Mouse (Mus musculus): ENCODE measurements around the gene Stk39. TPM values are rescaled to one million over a fixed set of nuclear protein-coding genes. Genes with fewer than 3 reads are reported as not detected.

Gene Stk39
- 27.7 and 28.2 TPM in 2 replicates for polyA plus RNA-seq (2015; fragmentation: Nextera tagmentation; extraction: Ambion mirVana)

- peak; percentile 90 for ATAC-seq
These were observed at the start of gene Stk39 for GRCm38 (mm10) chr2:68471759-68472550. Gene Stk39, minus strand, starts transcription at chr2:68472268.

GRCm38 (mm10) chr2:68515409-68515808, 43.3 kb upstream of the Stk39 start:
- Histone ChIP-seq H3K4me3 (no peak overlapping the region), H3K9ac (no peak overlapping the region), H3K27me3 (no peaks in the 10 kb centered on the region), H3K4me2 (no peak overlapping the region), H3K9me3 (replicated peaks) (no peaks in the 10 kb centered on the region), H3K4me1 (no peaks in the 10 kb centered on the region), H3K27ac (no peak overlapping the region), H3K36me3 (ENCODE audit: poor library complexity, severe bottlenecking) (no peaks in the 10 kb centered on the region)
- WGBS: 71% methylated on average over 2 of the region's 2 CpGs
- peak; percentile 66; the same call in 1 of the 2 replicates for ATAC-seq

More at GRCm38 (mm10) chr2:68471759-68472550, at the start of gene Stk39:
- Histone ChIP-seq H3K9me3 (replicated peaks) (no peaks in the 10 kb centered on the region), H3K27me3 (no peaks in the 10 kb centered on the region), H3K4me2 (peak within 1 kb of the TSS; percentile 84), H3K9ac (peak within 1 kb of the TSS; percentile 94), H3K36me3 (ENCODE audit: poor library complexity, severe bottlenecking) (no peaks in the 10 kb centered on the region), H3K4me1 (peaks cover 32% of the 10 kb centered on the region), H3K27ac (peak within 1 kb of the TSS; percentile 91), H3K4me3 (peak within 1 kb of the TSS; percentile 94)
- WGBS: 1% methylated on average over 27 of the region's 99 CpGs

- Histone ChIP-seq H3K36me3 (ENCODE audit: poor library complexity, severe bottlenecking) (no peaks in the 10 kb centered on the region), H3K27ac (no peak overlapping the region), H3K27me3 (no peaks in the 10 kb centered on the region), H3K9me3 (replicated peaks) (no peaks in the 10 kb centered on the region), H3K4me3 (no peak overlapping the region), H3K4me2 (no peak overlapping the region), H3K9ac (no peak overlapping the region), H3K4me1 (peaks cover 7% of the 10 kb centered on the region)
- peak; percentile 33; the same call in 1 of the 2 replicates for ATAC-seq
- 62% methylated on average over 2 of the region's 2 CpGs for WGBS
These were observed 31.1 kb upstream of the Stk39 start for GRCm38 (mm10) chr2:68503202-68503601.

- H3K4me1 ChIP-seq: peaks cover 7% of the 10 kb centered on the region
- no peak overlapping the region for H3K27ac ChIP-seq
- H3K9me3 ChIP-seq (replicated peaks): no peaks in the 10 kb centered on the region
- H3K27me3 ChIP-seq: no peaks in the 10 kb centered on the region
- H3K9ac ChIP-seq: no peak overlapping the region
- H3K4me3 ChIP-seq: no peak overlapping the region
- H3K4me2 ChIP-seq: no peak overlapping the region
- peak; percentile 66 for ATAC-seq
- no peaks in the 10 kb centered on the region for H3K36me3 ChIP-seq (ENCODE audit: poor library complexity, severe bottlenecking)
- WGBS: 48% methylated on average over 4 of the region's 4 CpGs
These were observed 30.7 kb upstream of the Stk39 start for GRCm38 (mm10) chr2:68502734-68503133.

- Histone ChIP-seq H3K4me1 (peaks cover 7% of the 10 kb centered on the region), H3K4me3 (no peak overlapping the region), H3K9ac (no peak overlapping the region), H3K9me3 (replicated peaks) (no peaks in the 10 kb centered on the region), H3K27me3 (no peaks in the 10 kb centered on the region), H3K4me2 (no peak overlapping the region), H3K36me3 (ENCODE audit: poor library complexity, severe bottlenecking) (no peaks in the 10 kb centered on the region), H3K27ac (no peak overlapping the region)
- ATAC-seq: no peak
- 30% methylated on average over 2 of the region's 2 CpGs for WGBS
These were observed 30.2 kb upstream of the Stk39 start for GRCm38 (mm10) chr2:68502236-68502635.

- no peak; the same call in 1 of the 2 replicates for ATAC-seq
- no peaks in the 10 kb centered on the region for H3K27me3 ChIP-seq
- H3K27ac ChIP-seq: no peak overlapping the region
- H3K4me1 ChIP-seq: no peaks in the 10 kb centered on the region
- H3K9ac ChIP-seq: no peak overlapping the region
- H3K4me2 ChIP-seq: no peak overlapping the region
- 59% methylated on average over 4 of the region's 4 CpGs for WGBS
- no peaks in the 10 kb centered on the region for H3K36me3 ChIP-seq (ENCODE audit: poor library complexity, severe bottlenecking)
- no peak overlapping the region for H3K4me3 ChIP-seq
- H3K9me3 ChIP-seq (replicated peaks): no peaks in the 10 kb centered on the region
These were observed 14.2 kb upstream of the Stk39 start for GRCm38 (mm10) chr2:68486275-68486674.

- Histone ChIP-seq H3K27ac (no peak overlapping the region), H3K9me3 (replicated peaks) (no peaks in the 10 kb centered on the region), H3K4me3 (no peak overlapping the region), H3K36me3 (ENCODE audit: poor library complexity, severe bottlenecking) (no peaks in the 10 kb centered on the region), H3K4me1 (no peaks in the 10 kb centered on the region), H3K9ac (no peak overlapping the region), H3K27me3 (no peaks in the 10 kb centered on the region), H3K4me2 (no peak overlapping the region)
- WGBS: 55% methylated on average over 4 of the region's 4 CpGs
- no peak for ATAC-seq
These were observed 13.1 kb upstream of the Stk39 start for GRCm38 (mm10) chr2:68485141-68485540.

GRCm38 (mm10) chr2:68482896-68483295, 10.8 kb upstream of the Stk39 start:
- Histone ChIP-seq H3K27ac (no peak overlapping the region), H3K4me1 (no peaks in the 10 kb centered on the region), H3K36me3 (ENCODE audit: poor library complexity, severe bottlenecking) (no peaks in the 10 kb centered on the region), H3K4me2 (no peak overlapping the region), H3K9me3 (replicated peaks) (no peaks in the 10 kb centered on the region), H3K4me3 (no peak overlapping the region), H3K27me3 (no peaks in the 10 kb centered on the region), H3K9ac (no peak overlapping the region)
- ATAC-seq: no peak
- WGBS: 90% methylated on average over 5 of the region's 5 CpGs

- Histone ChIP-seq H3K9ac (no peak overlapping the region), H3K36me3 (ENCODE audit: poor library complexity, severe bottlenecking) (no peaks in the 10 kb centered on the region), H3K4me3 (no peak overlapping the region), H3K4me1 (no peaks in the 10 kb centered on the region), H3K9me3 (replicated peaks) (no peaks in the 10 kb centered on the region), H3K4me2 (no peak overlapping the region), H3K27me3 (no peaks in the 10 kb centered on the region), H3K27ac (no peak overlapping the region)
- WGBS: 85% methylated on average over 10 of the region's 10 CpGs
- ATAC-seq: no peak
These were observed 7.8 kb upstream of the Stk39 start for GRCm38 (mm10) chr2:68479823-68480222.

- H3K27ac ChIP-seq: no peak overlapping the region
- H3K9me3 ChIP-seq (replicated peaks): no peaks in the 10 kb centered on the region
- peak overlapping the region; percentile 84 for H3K4me2 ChIP-seq
- 37% methylated on average over 4 of the region's 4 CpGs for WGBS
- no peaks in the 10 kb centered on the region for H3K36me3 ChIP-seq (ENCODE audit: poor library complexity, severe bottlenecking)
- H3K9ac ChIP-seq: no peak overlapping the region
- H3K4me1 ChIP-seq: peaks cover 25% of the 10 kb centered on the region
- no peak for ATAC-seq
- no peak overlapping the region; the same call in 1 of the 2 replicates for H3K4me3 ChIP-seq
- no peaks in the 10 kb centered on the region for H3K27me3 ChIP-seq
These were observed 853 bp upstream of the Stk39 start for GRCm38 (mm10) chr2:68472921-68473320.

GRCm38 (mm10) chr2:68472551-68472910, 463 bp upstream of the Stk39 start:
- H3K9me3 ChIP-seq (replicated peaks): no peaks in the 10 kb centered on the region
- H3K4me2 ChIP-seq: peak overlapping the region; percentile 84
- no peaks in the 10 kb centered on the region for H3K27me3 ChIP-seq
- H3K4me1 ChIP-seq: peaks cover 26% of the 10 kb centered on the region
- peak; percentile 2; the same call in 1 of the 2 replicates for ATAC-seq
- H3K9ac ChIP-seq: peak overlapping the region; percentile 94
- H3K4me3 ChIP-seq: peak overlapping the region; percentile 94
- no peaks in the 10 kb centered on the region for H3K36me3 ChIP-seq (ENCODE audit: poor library complexity, severe bottlenecking)
- no peak overlapping the region for H3K27ac ChIP-seq
- under 1% methylated on average over 5 of the region's 5 CpGs for WGBS

- H3K27me3 ChIP-seq: no peaks in the 10 kb centered on the region
- H3K4me1 ChIP-seq: peaks cover 37% of the 10 kb centered on the region
- H3K36me3 ChIP-seq (ENCODE audit: poor library complexity, severe bottlenecking): no peaks in the 10 kb centered on the region
- peak overlapping the region; percentile 84 for H3K4me2 ChIP-seq
- under 1% methylated on average over 72 of the region's 87 CpGs for WGBS
- peak; percentile 77 for ATAC-seq
- no peaks in the 10 kb centered on the region for H3K9me3 ChIP-seq (replicated peaks)
- peak overlapping the region; percentile 94 for H3K9ac ChIP-seq
- peak overlapping the region; percentile 91 for H3K27ac ChIP-seq
- H3K4me3 ChIP-seq: peak overlapping the region; percentile 94
These were observed 943 bp downstream of the Stk39 start for GRCm38 (mm10) chr2:68470891-68471758.
